Mouse (Mus musculus): Measurements from ENCODE around the gene Gm20503. TPM values are rescaled to one million over a fixed set of nuclear protein-coding genes. Genes with fewer than 3 reads are reported as not detected.

Gene Gm20503
- polyA plus RNA-seq, 1 experiment from 2014 or later: 8.8 TPM

- DNase-seq (ENCODE audit: low spot score): no peak
- H3K27me3 ChIP-seq (replicated peaks; ENCODE audit: low read depth, poor library complexity, severe bottlenecking): no peaks in the 10 kb centered on the region
- H3K4me1 ChIP-seq: peaks cover 20% of the 10 kb centered on the region
- no peak overlapping the region for H3K27ac ChIP-seq (replicated peaks)
- no peaks in the 10 kb centered on the region for H3K36me3 ChIP-seq (replicated peaks)
- no peak overlapping the region for H3K4me3 ChIP-seq
- 88% methylated on average over 17 of the region's 17 CpGs for WGBS
- H3K9me3 ChIP-seq: no peaks in the 10 kb centered on the region
These were observed 12.2 kb upstream of the Gm20503 start for GRCm38 (mm10) chr4:58990609-58991434.

- WGBS: 85% methylated on average over 5 of the region's 5 CpGs
- no peaks in the 10 kb centered on the region for H3K36me3 ChIP-seq (replicated peaks)
- no peaks in the 10 kb centered on the region for H3K27me3 ChIP-seq (replicated peaks; ENCODE audit: low read depth, poor library complexity, severe bottlenecking)
- peaks cover 11% of the 10 kb centered on the region for H3K4me1 ChIP-seq
- no peak for DNase-seq (ENCODE audit: low spot score)
- H3K27ac ChIP-seq (replicated peaks): no peak overlapping the region
- H3K9me3 ChIP-seq: no peaks in the 10 kb centered on the region
- no peak overlapping the region for H3K4me3 ChIP-seq
These were observed 10.8 kb upstream of the Gm20503 start for GRCm38 (mm10) chr4:58992195-58992594.

- Histone ChIP-seq H3K27me3 (replicated peaks; ENCODE audit: low read depth, poor library complexity, severe bottlenecking) (no peaks in the 10 kb centered on the region), H3K4me3 (no peak within 1 kb of the TSS), H3K4me1 (peaks cover 4% of the 10 kb centered on the region; the same call in 1 of the 2 replicates), H3K27ac (replicated peaks) (no peak within 1 kb of the TSS), H3K36me3 (replicated peaks) (no peaks in the 10 kb centered on the region), H3K9me3 (no peaks in the 10 kb centered on the region)
- WGBS: 88% methylated on average over 4 of the region's 4 CpGs
- no peak for DNase-seq (ENCODE audit: low spot score)
These were observed 8.2 kb upstream of the Gm20503 start, which contains the start of gene Dnajc25 for GRCm38 (mm10) chr4:58994762-58995161. Gene Dnajc25 (plus strand): TSS chr4:58995062.

DNA sequence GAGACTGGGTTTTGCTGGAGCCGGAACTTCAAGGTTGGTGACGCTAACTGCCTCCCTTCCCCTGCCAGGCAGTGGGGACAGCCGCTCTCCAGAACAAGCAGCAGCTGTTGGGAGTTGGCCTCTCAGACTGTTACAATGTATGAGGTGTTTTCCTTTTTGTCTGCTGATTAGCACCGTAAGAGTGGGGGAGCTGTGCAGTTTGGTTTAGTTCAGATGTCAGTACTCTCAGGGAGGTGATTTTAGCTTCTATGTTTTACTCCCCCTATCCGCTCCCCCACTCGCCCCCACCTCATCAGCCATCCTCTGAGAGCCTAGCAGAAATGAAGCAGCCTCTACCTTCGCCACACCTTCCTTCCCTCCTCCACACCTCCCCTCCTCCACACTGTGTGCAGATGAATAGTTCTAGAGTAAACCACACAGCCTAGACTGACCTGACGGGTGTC lies 7.7 kb upstream of the Gm20503 start:
- Histone ChIP-seq H3K36me3 (replicated peaks) (no peaks in the 10 kb centered on the region), H3K4me3 (no peak overlapping the region), H3K9me3 (no peaks in the 10 kb centered on the region), H3K4me1 (peaks cover 4% of the 10 kb centered on the region; the same call in 1 of the 2 replicates), H3K27me3 (replicated peaks; ENCODE audit: low read depth, poor library complexity, severe bottlenecking) (no peaks in the 10 kb centered on the region), H3K27ac (replicated peaks) (no peak overlapping the region)
- DNase-seq (ENCODE audit: low spot score): no peak
- 75% methylated on average over 8 of the region's 8 CpGs for WGBS

DNA sequence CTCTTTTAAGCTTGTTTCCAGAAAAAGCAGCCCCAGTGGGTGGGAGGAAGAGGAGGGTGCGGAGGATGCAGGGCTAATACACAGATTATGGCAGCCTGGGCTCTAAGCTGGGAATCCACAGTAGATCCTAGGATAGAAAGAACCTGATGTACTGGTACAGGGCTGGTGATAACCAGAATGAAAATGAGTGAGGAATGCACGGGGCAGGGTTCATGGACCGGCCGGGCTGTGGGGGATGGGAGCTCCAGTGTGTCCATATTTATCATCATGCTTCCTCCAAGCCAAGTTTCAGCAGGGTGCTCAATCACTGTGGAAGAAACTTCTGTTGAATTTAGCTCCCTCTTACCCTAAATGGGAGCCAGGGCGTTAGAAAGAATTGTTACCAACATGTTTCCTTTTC lies 5.9 kb upstream of the Gm20503 start:
- 88% methylated on average over 5 of the region's 5 CpGs for WGBS
- no peak for DNase-seq (ENCODE audit: low spot score)
- Histone ChIP-seq H3K36me3 (replicated peaks) (no peaks in the 10 kb centered on the region), H3K4me1 (peaks cover 4% of the 10 kb centered on the region; the same call in 1 of the 2 replicates), H3K27me3 (replicated peaks; ENCODE audit: low read depth, poor library complexity, severe bottlenecking) (no peaks in the 10 kb centered on the region), H3K27ac (replicated peaks) (no peak overlapping the region), H3K9me3 (no peaks in the 10 kb centered on the region), H3K4me3 (no peak overlapping the region)

DNA sequence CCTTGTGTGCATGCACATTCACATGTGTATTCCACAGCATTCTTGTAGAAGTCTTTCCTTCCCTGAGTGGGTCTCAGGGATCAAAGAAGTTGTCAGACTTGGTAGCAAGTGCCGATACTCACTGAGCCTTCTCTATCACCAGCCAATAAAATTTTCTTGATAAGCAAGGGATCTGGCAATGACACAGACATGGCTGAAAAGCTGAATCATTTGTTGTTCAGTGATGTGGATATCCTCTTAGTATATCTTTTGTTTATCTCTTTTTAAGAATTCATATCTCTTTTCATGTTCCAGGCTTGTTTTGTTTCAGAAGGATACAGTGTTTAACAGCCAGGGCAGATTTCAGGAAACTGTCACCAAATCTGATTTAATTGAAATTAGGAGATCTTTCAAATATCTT lies 4.3 kb upstream of the Gm20503 start:
- H3K27ac ChIP-seq (replicated peaks): no peak overlapping the region
- WGBS: 90% methylated on average over 1 of the region's 1 CpGs

GRCm38 (mm10) chr4:58999686-59000085 lies 3.3 kb upstream of the Gm20503 start:
- Histone ChIP-seq H3K27me3 (replicated peaks; ENCODE audit: low read depth, poor library complexity, severe bottlenecking) (no peaks in the 10 kb centered on the region), H3K4me1 (peaks cover 23% of the 10 kb centered on the region), H3K4me3 (no peak overlapping the region), H3K9me3 (no peaks in the 10 kb centered on the region), H3K27ac (replicated peaks) (no peak overlapping the region), H3K36me3 (replicated peaks) (no peaks in the 10 kb centered on the region)
- peak; percentile 77 for DNase-seq (ENCODE audit: low spot score)
- 22% methylated on average over 2 of the region's 2 CpGs for WGBS

More for the DNA sequence above, 4.3 kb upstream of the Gm20503 start:
- Histone ChIP-seq H3K4me1 (peaks cover 13% of the 10 kb centered on the region), H3K4me3 (no peak overlapping the region), H3K36me3 (replicated peaks) (no peaks in the 10 kb centered on the region), H3K9me3 (no peaks in the 10 kb centered on the region), H3K27me3 (replicated peaks; ENCODE audit: low read depth, poor library complexity, severe bottlenecking) (no peaks in the 10 kb centered on the region)
- no peak for DNase-seq (ENCODE audit: low spot score)

GRCm38 (mm10) chr4:59000614-59001013 lies 2.4 kb upstream of the Gm20503 start:
- no peaks in the 10 kb centered on the region for H3K36me3 ChIP-seq (replicated peaks)
- H3K9me3 ChIP-seq: no peaks in the 10 kb centered on the region
- 0% methylated on average over 2 of the region's 2 CpGs for WGBS
- H3K27me3 ChIP-seq (replicated peaks; ENCODE audit: low read depth, poor library complexity, severe bottlenecking): no peaks in the 10 kb centered on the region
- no peak overlapping the region for H3K27ac ChIP-seq (replicated peaks)
- no peak overlapping the region for H3K4me3 ChIP-seq
- DNase-seq (ENCODE audit: low spot score): no peak
- H3K4me1 ChIP-seq: peaks cover 28% of the 10 kb centered on the region

GRCm38 (mm10) chr4:59003806-59004200 lies 793 bp downstream of the Gm20503 start:
- no peak for DNase-seq (ENCODE audit: low spot score)
- peaks cover 48% of the 10 kb centered on the region for H3K4me1 ChIP-seq
- WGBS: 38% methylated on average over 7 of the region's 7 CpGs
- H3K4me3 ChIP-seq: peak overlapping the region; percentile 93
- no peaks in the 10 kb centered on the region for H3K36me3 ChIP-seq (replicated peaks)
- H3K27ac ChIP-seq (replicated peaks): no peak overlapping the region
- no peaks in the 10 kb centered on the region for H3K27me3 ChIP-seq (replicated peaks; ENCODE audit: low read depth, poor library complexity, severe bottlenecking)
- H3K9me3 ChIP-seq: no peaks in the 10 kb centered on the region

GRCm38 (mm10) chr4:59006211-59006610 lies 3.2 kb downstream of the Gm20503 start:
- no peak overlapping the region for H3K4me3 ChIP-seq
- no peaks in the 10 kb centered on the region for H3K9me3 ChIP-seq
- H3K27ac ChIP-seq (replicated peaks): no peak overlapping the region
- 57% methylated on average over 8 of the region's 8 CpGs for WGBS
- no peaks in the 10 kb centered on the region for H3K36me3 ChIP-seq (replicated peaks)
- peaks cover 48% of the 10 kb centered on the region for H3K4me1 ChIP-seq
- H3K27me3 ChIP-seq (replicated peaks; ENCODE audit: low read depth, poor library complexity, severe bottlenecking): no peaks in the 10 kb centered on the region
- peak; percentile 28 for DNase-seq (ENCODE audit: low spot score)

GRCm38 (mm10) chr4:59007016-59007415 lies 4.0 kb downstream of the Gm20503 start:
- no peaks in the 10 kb centered on the region for H3K27me3 ChIP-seq (replicated peaks; ENCODE audit: low read depth, poor library complexity, severe bottlenecking)
- WGBS: 73% methylated on average over 6 of the region's 6 CpGs
- no peak overlapping the region for H3K27ac ChIP-seq (replicated peaks)
- H3K9me3 ChIP-seq: no peaks in the 10 kb centered on the region
- no peak for DNase-seq (ENCODE audit: low spot score)
- H3K4me3 ChIP-seq: no peak overlapping the region
- H3K4me1 ChIP-seq: peaks cover 48% of the 10 kb centered on the region
- H3K36me3 ChIP-seq (replicated peaks): no peaks in the 10 kb centered on the region

- no peaks in the 10 kb centered on the region for H3K27me3 ChIP-seq (replicated peaks; ENCODE audit: low read depth, poor library complexity, severe bottlenecking)
- H3K9me3 ChIP-seq: no peaks in the 10 kb centered on the region
- no peak overlapping the region for H3K4me3 ChIP-seq
- WGBS: 73% methylated on average over 5 of the region's 5 CpGs
- H3K36me3 ChIP-seq (replicated peaks): no peaks in the 10 kb centered on the region
- no peak overlapping the region for H3K27ac ChIP-seq (replicated peaks)
- no peak for DNase-seq (ENCODE audit: low spot score)
- peaks cover 42% of the 10 kb centered on the region for H3K4me1 ChIP-seq
These were observed 5.0 kb downstream of the Gm20503 start for GRCm38 (mm10) chr4:59007974-59008373.

- 89% methylated on average over 7 of the region's 7 CpGs for WGBS
- DNase-seq (ENCODE audit: low spot score): no peak
- Histone ChIP-seq H3K36me3 (replicated peaks) (peaks cover 5% of the 10 kb centered on the region; the same call in 1 of the 2 replicates), H3K4me1 (peaks cover 34% of the 10 kb centered on the region), H3K4me3 (no peak overlapping the region), H3K9me3 (no peaks in the 10 kb centered on the region), H3K27ac (replicated peaks) (no peak overlapping the region), H3K27me3 (replicated peaks; ENCODE audit: low read depth, poor library complexity, severe bottlenecking) (no peaks in the 10 kb centered on the region)
These were observed 6.2 kb downstream of the Gm20503 start for GRCm38 (mm10) chr4:59009186-59009585.

Measured in embryonic facial prominence, embryonic 10.5 days (tissue).